Mouse (Mus musculus) MEL (cell line): ENCODE measurements at regions not wholly inside any gene's neighbourhood (a gene's known extent, or its start where the extent isn't known, plus 50 kb on each side); places are given as distances from the start of the nearest gene placed in this dataset.

Experiments used
- CTCF ChIP-seq, 3 experiments: IDR thresholded peaks in 2 of 3; conservative IDR thresholded peaks in 1 of 3; 2 replicates each; pipeline ENCODE4 v1.5.1; 2011 to 2012; ENCODE audit warnings: low read length in 3 of 3, low read depth in 2 of 3, mild to moderate bottlenecking in 2 of 3, improper control_type of control experiment in 1 of 3, inconsistent platforms in 1 of 3, mixed read lengths in 1 of 3, moderate library complexity in 1 of 3; ENCODE audit not compliant: control insufficient read depth in 1 of 3, insufficient read depth in 1 of 3, poor library complexity in 1 of 3, severe bottlenecking in 1 of 3
- EP300 ChIP-seq, 2 experiments: IDR thresholded peaks; 2 replicates each; pipeline ENCODE4 v1.6.1; 2011; ENCODE audit warnings: improper control_type of control experiment in 2 of 2, low read length in 2 of 2, low read depth in 1 of 2, mild to moderate bottlenecking in 1 of 2
- GATA1 ChIP-seq: IDR thresholded peaks from 2 replicates; pipeline ENCODE4 v1.6.1; 2011; ENCODE audit warnings: low read depth, low read length, improper control_type of control experiment
- HCFC1 ChIP-seq: IDR thresholded peaks from 2 replicates; pipeline ENCODE4 v1.6.1; 2012; ENCODE audit warnings: low read depth, mild to moderate bottlenecking, inconsistent platforms, low read length, improper control_type of control experiment, moderate library complexity
- POLR2A ChIP-seq, 2 experiments: IDR thresholded peaks; 2 replicates each; pipeline ENCODE4 v1.6.1; 2011 to 2012; ENCODE audit warnings: low read length in 2 of 2, mild to moderate bottlenecking in 2 of 2, control low read depth in 1 of 2, improper control_type of control experiment in 1 of 2, low read depth in 1 of 2, moderate library complexity in 1 of 2; ENCODE audit not compliant: control insufficient read depth in 1 of 2, insufficient read depth in 1 of 2, poor library complexity in 1 of 2
- RCOR1 ChIP-seq: IDR thresholded peaks from 2 replicates; pipeline ENCODE4 v1.6.1; 2012; ENCODE audit warnings: low read depth, mild to moderate bottlenecking, inconsistent platforms, low read length, improper control_type of control experiment
- ZC3H11A ChIP-seq: IDR thresholded peaks from 2 replicates; pipeline ENCODE4 v1.6.1; 2012; ENCODE audit warnings: low read depth, mild to moderate bottlenecking, inconsistent platforms, low read length, improper control_type of control experiment
- ZKSCAN1 ChIP-seq: IDR thresholded peaks from 2 replicates; pipeline ENCODE4 v1.6.1; 2012; ENCODE audit warnings: low read depth, mild to moderate bottlenecking, inconsistent platforms, low read length, improper control_type of control experiment, moderate library complexity
- ZNF384 ChIP-seq: IDR thresholded peaks from 2 replicates; pipeline ENCODE4 v1.6.1; 2012; ENCODE audit warnings: low read depth, mild to moderate bottlenecking, inconsistent platforms, low read length, improper control_type of control experiment

DNA sequence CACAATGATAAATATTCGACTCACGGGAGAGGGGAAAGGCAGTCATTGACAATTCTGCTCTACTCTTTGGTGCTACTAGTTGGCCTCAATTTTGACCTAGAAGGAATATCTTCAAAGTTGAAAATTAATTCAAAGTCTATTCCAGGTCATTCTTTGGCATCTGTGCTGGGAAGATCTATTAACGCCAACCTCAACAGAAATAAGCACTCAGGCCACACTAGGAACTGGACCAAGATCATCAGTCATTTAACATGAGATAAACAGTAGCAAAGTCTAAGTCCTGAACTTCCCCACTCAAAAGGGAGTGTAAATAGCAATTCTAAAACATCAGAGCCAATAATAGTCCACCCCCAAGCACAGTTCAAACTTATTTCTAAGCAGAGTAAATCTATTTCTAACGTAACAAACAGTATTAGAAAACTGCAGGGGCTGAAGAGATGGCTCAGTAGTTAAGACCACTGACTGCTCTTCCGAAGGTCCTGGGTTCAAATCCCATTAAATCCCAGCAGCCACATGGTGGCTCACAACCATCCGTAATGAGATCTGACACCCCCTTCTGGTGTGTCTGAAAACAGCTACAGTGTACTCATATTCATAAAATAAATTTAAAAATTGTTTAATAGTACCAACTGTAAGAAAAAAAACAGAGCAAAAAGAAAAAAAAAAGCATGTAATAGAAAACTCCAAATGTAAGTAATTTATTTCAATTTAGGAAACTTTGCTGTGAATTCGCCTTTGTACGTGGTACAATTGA lies 75.1 kb upstream of the Atp2b1 start:
- TF ChIP-seq POLR2A (IDR thresholded peaks at IDR 0.05; ENCODE audit: control insufficient read depth in 1 of 2, insufficient read depth in 1 of 2, low read depth in 1 of 2, low read length in 2 of 2, poor library complexity in 1 of 2) (no peak), ZKSCAN1 (no peak), HCFC1 (no peak), RCOR1 (no peak), CTCF (IDR thresholded peaks at IDR 0.05 in 2 of 3, conservative IDR thresholded peaks at IDR 0.05 in 1 of 3; ENCODE audit: control insufficient read depth in 1 of 3, insufficient read depth in 1 of 3, low read depth in 2 of 3, low read length in 3 of 3, poor library complexity in 1 of 3, severe bottlenecking in 1 of 3) (no peak), GATA1 (no peak), ZC3H11A (no peak), EP300 (IDR thresholded peaks at IDR 0.05; ENCODE audit: low read depth in 1 of 2, low read length in 2 of 2) (no peak), ZNF384 (no peak)
